16 mouse cellular contexts compared by ENCODE assay signal in the genomic region with DNA sequence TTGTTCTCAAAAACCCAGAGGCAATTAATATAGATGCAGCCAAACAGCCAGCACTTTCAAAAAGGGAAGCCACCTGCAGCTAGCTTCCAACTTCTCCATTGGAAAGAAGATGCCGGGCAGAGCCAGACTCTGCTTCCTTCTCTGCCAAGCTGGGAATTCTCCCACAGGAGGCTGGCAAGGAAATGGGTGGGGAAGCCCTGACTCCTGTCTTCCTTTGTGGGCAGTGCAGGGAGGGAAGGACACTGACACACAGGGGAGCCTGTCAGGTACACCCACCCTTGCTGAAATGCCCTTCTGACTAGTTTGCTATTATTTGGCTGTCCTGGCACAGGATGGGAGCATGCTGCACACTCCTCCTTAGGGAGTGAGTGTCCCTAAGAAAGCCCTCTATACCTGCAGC.
A peak's percentile ranks its signal among the peaks of the same experiment; 100 is the strongest.
DNase-seq lines count a peak whose midpoint lies in the region; ATAC-seq and TF ChIP-seq lines count a peak whose summit lies in the region.
"Had no signal": no experiment of that assay in that cellular context is flagged by ENCODE, and none has a peak within 500 bp of the region (broad histone marks: within the 10 kb centered on the region; RNA-seq: fewer than 3 reads in every experiment).

No protein-coding gene starts in this region.

- TF ChIP-seq EP300 in lung, postnatal 0 days (IDR thresholded peaks at IDR 0.05) = no peak

- no peak for DNase-seq in forebrain, postnatal 0 days
- DNase-seq in kidney, adult 18-20 months = peak; percentile 23
- DNase-seq in kidney, adult 11 months = no peak
- DNase-seq in lung, postnatal 0 days (ENCODE audit: low spot score) = no peak
- no peak for DNase-seq in lung, postnatal 36 days
- peak; percentile 40 to 44 for DNase-seq in kidney, postnatal 36 days
- DNase-seq: cerebellum, adult 8-10 months; embryo, embryonic 11 days; gastrocnemius, postnatal 25 days; heart, postnatal 14 days; thymus, postnatal 4 days had no signal

- no peaks in the 10 kb centered on the region for H3K9me3 ChIP-seq in forebrain, postnatal 0 days (ENCODE audit: low read length)
- H3K9me3 ChIP-seq in forebrain, embryonic 16.5 days (ENCODE audit: control insufficient read depth, low read length) = no peaks in the 10 kb centered on the region
- H3K9me3 ChIP-seq in lung, postnatal 0 days (ENCODE audit: low read length) = no peaks in the 10 kb centered on the region
- H3K9me3 ChIP-seq: limb, embryonic 12.5 days; megakaryocyte, embryonic 14.5 days had no signal

- H3K27ac ChIP-seq in forebrain, postnatal 0 days (ENCODE audit: low read depth, low read length) = no peak overlapping the region
- no peak overlapping the region for H3K27ac ChIP-seq in forebrain, embryonic 16.5 days (ENCODE audit: low read length)
- H3K27ac ChIP-seq in lung, postnatal 0 days (ENCODE audit: low read length) = no peak overlapping the region
- H3K27ac ChIP-seq: limb, embryonic 12.5 days had no signal

- peak; percentile 15; the same call in 1 of the 2 replicates for TF ChIP-seq CTCF in forebrain, postnatal 0 days (IDR thresholded peaks at IDR 0.05; ENCODE audit: low read depth)
- TF ChIP-seq CTCF in lung, postnatal 0 days (IDR thresholded peaks at IDR 0.05) = peak; percentile 49

- no peak overlapping the region for H3K9ac ChIP-seq in forebrain, postnatal 0 days
- no peak overlapping the region for H3K9ac ChIP-seq in forebrain, embryonic 16.5 days (replicated peaks; ENCODE audit: low read depth, low read length)
- H3K9ac ChIP-seq in lung, postnatal 0 days (replicated peaks; ENCODE audit: low read depth) = no peak overlapping the region
- H3K9ac ChIP-seq: limb, embryonic 12.5 days had no signal

- H3K4me1 ChIP-seq in forebrain, postnatal 0 days (ENCODE audit: insufficient read depth) = no peaks in the 10 kb centered on the region
- H3K4me1 ChIP-seq in forebrain, embryonic 16.5 days (replicated peaks; ENCODE audit: control insufficient read depth, insufficient read depth, low read length) = peaks cover 9% of the 10 kb centered on the region; the same call in 1 of the 2 replicates
- H3K4me1 ChIP-seq in lung, postnatal 0 days (ENCODE audit: insufficient read depth, low read depth, low read length) = no peaks in the 10 kb centered on the region

- no peaks in the 10 kb centered on the region for H3K36me3 ChIP-seq in forebrain, postnatal 0 days (ENCODE audit: insufficient read depth)
- no peaks in the 10 kb centered on the region for H3K36me3 ChIP-seq in forebrain, embryonic 16.5 days (ENCODE audit: control insufficient read depth, insufficient read depth)
- no peaks in the 10 kb centered on the region for H3K36me3 ChIP-seq in lung, postnatal 0 days (ENCODE audit: insufficient read depth, low read length)
- H3K36me3 ChIP-seq: limb, embryonic 12.5 days had no signal

- no peak for ATAC-seq in forebrain, postnatal 0 days
- no peak for ATAC-seq in forebrain, embryonic 16.5 days
- no peak for ATAC-seq in lung, postnatal 0 days
- ATAC-seq: forebrain, embryonic 14.5 days; inflammation-experienced regulatory T-cells, adult 6 months had no signal

- peaks cover 13% of the 10 kb centered on the region for H3K27me3 ChIP-seq in forebrain, postnatal 0 days (ENCODE audit: insufficient read depth, low read length)
- peaks cover 16% of the 10 kb centered on the region for H3K27me3 ChIP-seq in forebrain, embryonic 16.5 days (replicated peaks; ENCODE audit: control insufficient read depth, insufficient read depth, low read length)
- H3K27me3 ChIP-seq in lung, postnatal 0 days (replicated peaks; ENCODE audit: insufficient read depth, low read length) = no peaks in the 10 kb centered on the region

- WGBS in forebrain, postnatal 0 days = 11% methylated on average over 1 of the region's 1 CpGs
- 24% methylated on average over 1 of the region's 1 CpGs for whole genome bisulfite sequencing in forebrain, embryonic 16.5 days
- 24% methylated on average over 1 of the region's 1 CpGs for WGBS in lung, postnatal 0 days

- H3K4me2 ChIP-seq in forebrain, postnatal 0 days (ENCODE audit: low read depth) = no peak overlapping the region
- no peak overlapping the region for H3K4me2 ChIP-seq in forebrain, embryonic 16.5 days (ENCODE audit: low read length)
- no peak overlapping the region for H3K4me2 ChIP-seq in lung, postnatal 0 days (replicated peaks; ENCODE audit: low read depth, low read length)
- H3K4me2 ChIP-seq: limb, embryonic 12.5 days had no signal

- H3K4me3 ChIP-seq in forebrain, postnatal 0 days (ENCODE audit: low read depth, low read length) = no peak overlapping the region
- H3K4me3 ChIP-seq in forebrain, embryonic 16.5 days (replicated peaks; ENCODE audit: low read length) = no peak overlapping the region
- no peak overlapping the region for H3K4me3 ChIP-seq in lung, postnatal 0 days (ENCODE audit: low read depth, low read length)
- H3K4me3 ChIP-seq: limb, embryonic 12.5 days; megakaryocyte, embryonic 14.5 days had no signal

Comparison
In these comparisons a context has a peak if more than half of its experiments do, and no peak if none do; other contexts are left out.
1. DNase-seq: peak in kidney, adult 18-20 months (single experiment) and kidney, postnatal 36 days (2 of 2); none in forebrain, postnatal 0 days (single experiment), kidney, adult 11 months (single experiment), lung, postnatal 0 days (single experiment) and lung, postnatal 36 days (single experiment).